Comparison of ENCODE assay signal across 17 mouse cellular contexts in genomic region chr8:89308950-89309349, GRCm38 (mm10).
DNase-seq lines count a peak whose midpoint lies in the region; ATAC-seq lines count a peak whose summit lies in the region.
"Had no signal": no experiment of that assay in that cellular context is flagged by ENCODE, and none has a peak within 500 bp of the region (broad histone marks: within the 10 kb centered on the region; RNA-seq: fewer than 3 reads in every experiment).

No protein-coding gene starts in this region.

- H3K4me2 ChIP-seq in kidney, embryonic 15.5 days: no peak overlapping the region
- peak overlapping the region; percentile 21 for H3K4me2 ChIP-seq in forebrain, embryonic 14.5 days (ENCODE audit: low read length)
- no peak overlapping the region for H3K4me2 ChIP-seq in hindbrain, embryonic 14.5 days (replicated peaks)
- H3K4me2 ChIP-seq: limb, embryonic 13.5 days had no signal

- H3K27me3 ChIP-seq in kidney, embryonic 15.5 days: 0 out of 2 replicates have a peak, but pooled peaks cover 3% of the 10 kb centered on the region
- H3K27me3 ChIP-seq in embryonic facial prominence, embryonic 10.5 days (replicated peaks; ENCODE audit: low read depth, poor library complexity, severe bottlenecking): peaks cover 8% of the 10 kb centered on the region; the same call in 1 of the 2 replicates
- H3K27me3 ChIP-seq in forebrain, embryonic 14.5 days (replicated peaks; ENCODE audit: control insufficient read depth, insufficient read depth, low read length): no peaks in the 10 kb centered on the region
- H3K27me3 ChIP-seq in hindbrain, embryonic 14.5 days (ENCODE audit: control insufficient read depth, insufficient read depth, low read length): peaks cover 6% of the 10 kb centered on the region; the same call in 1 of the 2 replicates

- H3K9me3 ChIP-seq in kidney, embryonic 15.5 days (replicated peaks): no peaks in the 10 kb centered on the region
- H3K9me3 ChIP-seq in embryonic facial prominence, embryonic 10.5 days: no peaks in the 10 kb centered on the region
- H3K9me3 ChIP-seq in forebrain, embryonic 14.5 days (replicated peaks; ENCODE audit: control insufficient read depth, low read length): no peaks in the 10 kb centered on the region
- H3K9me3 ChIP-seq in hindbrain, embryonic 14.5 days (ENCODE audit: control insufficient read depth, low read length): no peaks in the 10 kb centered on the region
- H3K9me3 ChIP-seq: limb, embryonic 13.5 days had no signal

- no peak overlapping the region for H3K4me3 ChIP-seq in kidney, embryonic 15.5 days (replicated peaks)
- no peak overlapping the region for H3K4me3 ChIP-seq in embryonic facial prominence, embryonic 10.5 days
- H3K4me3 ChIP-seq in forebrain, embryonic 14.5 days (ENCODE audit: low read depth, low read length): no peak overlapping the region
- H3K4me3 ChIP-seq in hindbrain, embryonic 14.5 days (replicated peaks; ENCODE audit: low read length): no peak overlapping the region
- H3K4me3 ChIP-seq: gastrocnemius, adult 2 months; limb, embryonic 13.5 days had no signal

- H3K4me1 ChIP-seq in kidney, embryonic 15.5 days: peaks cover 29% of the 10 kb centered on the region
- peaks cover 26% of the 10 kb centered on the region for H3K4me1 ChIP-seq in embryonic facial prominence, embryonic 10.5 days
- H3K4me1 ChIP-seq in forebrain, embryonic 14.5 days (ENCODE audit: control insufficient read depth, insufficient read depth, low read length): peaks cover 37% of the 10 kb centered on the region
- peaks cover 17% of the 10 kb centered on the region for H3K4me1 ChIP-seq in hindbrain, embryonic 14.5 days (replicated peaks; ENCODE audit: control insufficient read depth, insufficient read depth, low read length)

- 35% methylated on average over 5 of the region's 5 CpGs for WGBS in kidney, embryonic 15.5 days
- 20% methylated on average over 5 of the region's 5 CpGs for WGBS in embryonic facial prominence, embryonic 10.5 days
- WGBS in forebrain, embryonic 14.5 days: 9% methylated on average over 5 of the region's 5 CpGs
- WGBS in hindbrain, embryonic 14.5 days: 15% methylated on average over 5 of the region's 5 CpGs

- no peak for DNase-seq in kidney, adult 8-10 months
- DNase-seq in embryonic facial prominence, embryonic 10.5 days (ENCODE audit: low spot score): no peak
- DNase-seq in forebrain, embryonic 14.5 days (ENCODE audit: low spot score): no peak
- DNase-seq in hindbrain, embryonic 14.5 days (ENCODE audit: low spot score): no peak
- DNase-seq in spleen, postnatal 10 days (ENCODE audit: low spot score in 2 of 2): no peak
- no peak for DNase-seq in layer of hippocampus, adult 11-12 months (ENCODE audit: low spot score)
- no peak for DNase-seq in adrenal gland, adult 2 months
- DNase-seq: adrenal gland, postnatal 25 days; cerebellum, adult 18-20 months; gastrocnemius, adult 2 months; kidney, postnatal 10 days; layer of hippocampus, adult 9-11 months; thymus, postnatal 14 days had no signal

- H3K27ac ChIP-seq in kidney, embryonic 15.5 days: peak overlapping the region; percentile 22; the same call in 1 of the 2 replicates
- H3K27ac ChIP-seq in embryonic facial prominence, embryonic 10.5 days (replicated peaks): 0 out of 2 replicates have a peak overlapping the region, but pooled peaks have one; percentile 5
- H3K27ac ChIP-seq in forebrain, embryonic 14.5 days (ENCODE audit: low read depth, low read length): peak overlapping the region; percentile 78
- H3K27ac ChIP-seq in hindbrain, embryonic 14.5 days: peak overlapping the region; percentile 45; the same call in 1 of the 2 replicates
- H3K27ac ChIP-seq: gastrocnemius, adult 2 months; limb, embryonic 13.5 days; liver, embryonic 14.5 days had no signal

- no peak overlapping the region for H3K9ac ChIP-seq in kidney, embryonic 15.5 days
- peak overlapping the region; percentile 45; the same call in 1 of the 2 replicates for H3K9ac ChIP-seq in forebrain, embryonic 14.5 days (ENCODE audit: low read length)
- no peak overlapping the region for H3K9ac ChIP-seq in hindbrain, embryonic 14.5 days
- H3K9ac ChIP-seq: limb, embryonic 13.5 days; liver, embryonic 14.5 days had no signal

- H3K36me3 ChIP-seq in kidney, embryonic 15.5 days: no peaks in the 10 kb centered on the region
- H3K36me3 ChIP-seq in embryonic facial prominence, embryonic 10.5 days (replicated peaks): no peaks in the 10 kb centered on the region
- no peaks in the 10 kb centered on the region for H3K36me3 ChIP-seq in forebrain, embryonic 14.5 days (ENCODE audit: control insufficient read depth, insufficient read depth, low read length)
- H3K36me3 ChIP-seq in hindbrain, embryonic 14.5 days (replicated peaks; ENCODE audit: control insufficient read depth, insufficient read depth): no peaks in the 10 kb centered on the region
- H3K36me3 ChIP-seq: limb, embryonic 13.5 days had no signal

- no peak for ATAC-seq in kidney, embryonic 15.5 days (replicated peaks; ENCODE audit: low FRiP score)
- peak; percentile 49; the same call in 1 of the 2 replicates for ATAC-seq in forebrain, embryonic 14.5 days
- ATAC-seq in hindbrain, embryonic 14.5 days (ENCODE audit: low FRiP score): no peak
- ATAC-seq: lung, postnatal 0 days had no signal

Comparison
In these comparisons a context has a peak if more than half of its experiments do, and no peak if none do; other contexts are left out.
1. H3K27ac ChIP-seq: peak in every context shown above with its lines; median percentile 78 in forebrain, embryonic 14.5 days; 45 in hindbrain, embryonic 14.5 days; 22 in kidney, embryonic 15.5 days; 5 in embryonic facial prominence, embryonic 10.5 days.